Mouse (Mus musculus) hindbrain, embryonic 10.5 days (tissue): ENCODE measurements around the gene Ruvbl2. TPM values are rescaled to one million over a fixed set of nuclear protein-coding genes. Genes with fewer than 3 reads are reported as not detected.

Experiments
- DNase-seq: peaks from one replicate; pipeline ENCODE4 v3.0.0-alpha.2; 2017; ENCODE audit warnings: low spot score
- H3K27ac ChIP-seq: fragments of 300-500 bp; sonication (generic); 2 replicates; pipeline ENCODE4 v1.5.1; 2016; ENCODE audit warnings: mild to moderate bottlenecking, moderate library complexity
- H3K27me3 ChIP-seq: fragments of 300-500 bp; sonication (generic); 2 replicates; pipeline ENCODE4 v1.6.1; 2016; ENCODE audit warnings: mild to moderate bottlenecking; ENCODE audit not compliant: poor library complexity, insufficient read depth, severe bottlenecking
- H3K36me3 ChIP-seq: fragments of 300-500 bp; sonication (generic); 2 replicates; pipeline ENCODE4 v1.6.1; 2016; ENCODE audit warnings: mild to moderate bottlenecking, moderate library complexity
- H3K4me1 ChIP-seq: fragments of 300-500 bp; sonication (generic); replicated peaks from 2 replicates; pipeline ENCODE4 v1.6.1; 2016; ENCODE audit warnings: mild to moderate bottlenecking
- H3K4me3 ChIP-seq: fragments of 300-500 bp; sonication (generic); 2 replicates; pipeline ENCODE4 v1.5.1; 2016; ENCODE audit warnings: mild to moderate bottlenecking, moderate library complexity
- H3K9me3 ChIP-seq: fragments of 300-500 bp; sonication (generic); 2 replicates; pipeline ENCODE4 v1.6.1; 2016; ENCODE audit warnings: mild to moderate bottlenecking, moderate library complexity
- WGBS: fragments of 180-500 bp; shearing (Covaris S2); methylation state at CpG from one replicate; pipeline ENCODE4 v1.1.7; 2016; 5-methylcytosine and 5-hydroxymethylcytosine counted together
- polyA plus RNA-seq: library from polyadenylated mRNA; unstranded; fragments of >200 nt; fragmentation: Nextera tagmentation; extraction: Ambion mirVana; gene quantifications from 2 replicates; pipeline ENCODE4 v1.2.1, GENCODE M21; 2016

Gene Ruvbl2
- polyA plus RNA-seq, 1 experiment from 2014 or later: 192 TPM

DNA sequence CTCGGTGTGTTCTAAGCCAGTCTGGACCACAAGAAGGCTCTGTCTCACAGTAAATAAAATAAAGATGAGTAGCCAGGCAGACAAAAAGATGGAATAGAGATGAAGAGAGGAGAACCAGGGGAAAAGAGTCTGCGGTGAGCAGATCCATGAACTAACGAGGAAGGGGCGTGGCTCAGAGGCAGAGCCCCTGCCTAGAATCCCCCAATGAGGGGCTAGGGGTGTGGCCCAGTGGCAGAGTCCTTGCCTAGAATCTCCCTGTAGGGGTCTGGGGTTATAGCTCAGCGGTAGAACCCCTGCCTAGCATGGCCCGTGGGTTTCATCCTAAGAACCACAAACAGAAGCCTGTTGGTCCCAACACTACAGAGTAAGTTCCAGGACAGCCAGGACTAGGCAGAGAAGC is 850 bp downstream of the Ruvbl2 start:
- no peaks in the 10 kb centered on the region for H3K9me3 ChIP-seq
- no peak for DNase-seq
- peaks cover 37% of the 10 kb centered on the region for H3K36me3 ChIP-seq
- peaks cover 46% of the 10 kb centered on the region for H3K4me1 ChIP-seq
- H3K27me3 ChIP-seq: no peaks in the 10 kb centered on the region
- H3K4me3 ChIP-seq: peak overlapping the region; percentile 32
- 30% methylated on average over 6 of the region's 6 CpGs for WGBS
- H3K27ac ChIP-seq: no peak overlapping the region; the same call in 1 of the 2 replicates

DNA sequence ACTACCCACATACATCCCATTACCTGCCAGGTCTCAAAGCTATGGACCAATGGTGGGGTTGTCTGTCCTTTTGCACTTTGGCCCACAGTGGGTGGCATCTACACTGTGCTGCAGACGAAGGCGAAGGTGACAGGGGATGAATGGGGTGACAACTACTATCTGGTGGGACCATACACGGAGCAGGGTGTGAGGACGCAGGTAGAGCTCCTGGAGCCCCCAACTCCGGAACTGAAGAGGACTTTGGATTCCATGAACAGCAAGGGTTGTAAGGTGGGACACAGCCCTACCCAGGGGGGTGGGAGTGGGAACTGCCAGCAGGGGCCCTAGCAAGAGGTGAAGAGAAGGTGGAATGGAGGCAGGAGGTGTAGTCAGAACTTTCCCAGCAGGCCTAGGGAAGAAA is 1.5 kb downstream of the Ruvbl2 start:
- H3K9me3 ChIP-seq: no peaks in the 10 kb centered on the region
- H3K27me3 ChIP-seq: no peaks in the 10 kb centered on the region
- WGBS: 92% methylated on average over 5 of the region's 5 CpGs
- peaks cover 37% of the 10 kb centered on the region for H3K36me3 ChIP-seq
- H3K4me1 ChIP-seq: peaks cover 46% of the 10 kb centered on the region
- no peak for DNase-seq
- no peak overlapping the region; the same call in 1 of the 2 replicates for H3K27ac ChIP-seq
- H3K4me3 ChIP-seq: peak overlapping the region; percentile 83; the same call in 1 of the 2 replicates

DNA sequence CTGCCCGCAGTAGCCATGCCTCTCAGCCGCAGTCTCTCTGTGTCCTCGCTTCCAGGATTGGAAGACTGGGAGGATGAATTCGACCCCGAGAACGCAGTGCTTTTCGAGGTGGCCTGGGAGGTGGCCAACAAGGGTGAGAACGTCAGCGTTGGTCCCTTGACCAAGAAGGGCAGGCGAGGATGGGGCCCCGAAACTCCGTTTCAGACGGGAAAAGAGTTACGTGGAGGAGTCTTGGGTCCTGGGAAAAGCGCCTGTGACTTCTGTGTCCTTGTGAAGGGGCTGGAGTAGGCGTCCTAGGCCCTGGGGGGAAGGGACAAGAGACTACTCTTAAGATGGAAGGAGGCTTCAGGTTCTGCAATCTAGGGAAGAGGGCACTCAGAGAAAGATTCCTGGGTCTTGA is 2.9 kb downstream of the Ruvbl2 start:
- Histone ChIP-seq H3K4me1 (peaks cover 46% of the 10 kb centered on the region), H3K4me3 (peak overlapping the region; percentile 83), H3K27me3 (no peaks in the 10 kb centered on the region), H3K36me3 (peaks cover 37% of the 10 kb centered on the region), H3K27ac (peak overlapping the region; percentile 94), H3K9me3 (no peaks in the 10 kb centered on the region)
- DNase-seq: no peak
- 4% methylated on average over 16 of the region's 16 CpGs for WGBS

DNA sequence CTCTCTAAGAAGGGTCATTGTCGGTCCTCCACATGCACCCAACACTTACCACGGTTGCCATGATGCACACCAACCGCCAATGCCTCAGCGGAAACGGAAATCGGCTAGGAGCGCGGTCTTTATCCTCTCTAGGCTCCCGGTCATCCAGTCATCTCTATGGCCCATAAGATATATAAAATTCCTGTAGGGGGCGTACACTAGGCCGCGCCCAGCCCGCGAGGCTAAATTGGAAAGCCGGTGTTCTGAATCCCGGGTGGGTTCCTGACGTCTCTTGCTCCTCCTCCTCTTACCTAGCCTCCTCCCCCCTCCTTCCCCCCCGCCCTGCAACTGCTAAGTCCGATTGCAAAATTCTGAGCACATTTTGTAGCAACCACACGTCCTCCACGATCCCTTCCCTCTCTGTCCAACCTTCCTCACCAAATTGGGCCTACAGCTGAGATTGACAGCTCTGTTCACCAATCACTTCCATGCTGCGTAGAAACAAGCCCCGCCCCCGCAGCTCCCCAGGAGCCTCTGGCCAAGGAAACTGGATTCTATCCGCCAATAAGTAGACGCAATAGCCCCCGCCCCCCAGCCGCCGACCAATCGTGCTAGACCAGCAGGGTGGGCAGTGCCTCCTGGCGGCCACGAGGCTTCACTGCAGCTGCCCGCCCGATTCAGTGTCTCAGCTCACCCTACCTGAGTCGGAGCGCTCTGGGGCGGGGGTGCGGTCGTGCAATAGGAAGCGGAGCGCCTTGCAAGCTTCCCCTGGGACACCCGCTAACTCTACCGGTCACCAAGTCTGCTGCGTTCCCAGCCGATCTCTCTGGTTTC is 3.5 kb downstream of the Ruvbl2 start, which contains the start of gene Gys1:
TSS of gene Gys1 (plus strand) at position 642 of the 813 bp plus-strand sequence.
- Histone ChIP-seq H3K27ac (peak within 1 kb of the TSS; percentile 94), H3K27me3 (no peaks in the 10 kb centered on the region), H3K9me3 (no peaks in the 10 kb centered on the region), H3K4me3 (peak within 1 kb of the TSS; percentile 83), H3K36me3 (peaks cover 37% of the 10 kb centered on the region), H3K4me1 (peaks cover 46% of the 10 kb centered on the region)
- under 1% methylated on average over 45 of the region's 45 CpGs for WGBS
- peak; percentile 100 for DNase-seq

DNA sequence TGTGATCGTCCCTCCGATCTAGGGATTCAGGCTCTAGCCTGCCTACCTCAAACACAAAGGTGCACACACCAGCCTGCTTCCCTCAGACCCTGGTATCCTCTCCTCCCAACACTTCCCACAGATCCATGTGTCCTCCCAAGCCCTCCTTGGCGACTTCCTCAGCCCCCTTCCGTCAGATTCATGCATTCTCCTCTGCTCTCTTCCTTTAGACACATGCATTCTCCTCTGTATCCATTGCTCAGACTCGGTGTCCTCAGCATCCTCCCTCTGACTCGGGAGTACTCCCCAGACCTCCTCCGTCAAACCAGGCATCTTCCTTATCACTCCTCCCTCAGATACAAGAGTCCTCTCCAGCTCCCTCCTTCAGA is 4.1 kb downstream of the Ruvbl2 start:
- Histone ChIP-seq H3K27me3 (no peaks in the 10 kb centered on the region), H3K4me3 (peak overlapping the region; percentile 83), H3K4me1 (peaks cover 46% of the 10 kb centered on the region), H3K9me3 (no peaks in the 10 kb centered on the region), H3K36me3 (peaks cover 40% of the 10 kb centered on the region), H3K27ac (peak overlapping the region; percentile 94)
- DNase-seq: no peak
- WGBS: 2% methylated on average over 7 of the region's 7 CpGs

DNA sequence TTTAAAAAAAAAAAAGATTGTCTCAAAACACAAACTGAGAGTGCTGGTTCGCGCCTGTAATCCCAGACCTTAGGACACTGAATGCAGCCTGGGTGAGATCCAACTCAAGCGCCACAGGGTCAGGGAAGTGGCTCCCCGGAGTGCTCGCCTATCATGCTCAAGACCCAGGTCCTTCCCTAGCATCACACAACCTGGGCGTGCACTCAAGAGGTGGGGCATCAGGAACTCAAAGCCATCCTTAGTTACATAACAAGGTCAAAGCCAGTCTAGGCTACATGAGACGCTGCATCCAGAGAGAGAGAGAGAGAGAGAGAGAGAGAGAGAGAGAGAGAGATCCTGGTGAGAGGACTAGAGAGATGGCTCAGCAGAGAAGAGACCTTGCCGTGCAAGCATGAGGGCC is 11.3 kb downstream of the Ruvbl2 start:
- H3K4me1 ChIP-seq: no peaks in the 10 kb centered on the region
- H3K4me3 ChIP-seq: no peak overlapping the region
- H3K36me3 ChIP-seq: peaks cover 100% of the 10 kb centered on the region
- H3K27ac ChIP-seq: no peak overlapping the region
- no peaks in the 10 kb centered on the region for H3K9me3 ChIP-seq
- 94% methylated on average over 8 of the region's 8 CpGs for WGBS
- DNase-seq: no peak
- H3K27me3 ChIP-seq: peaks cover 7% of the 10 kb centered on the region; the same call in 1 of the 2 replicates

DNA sequence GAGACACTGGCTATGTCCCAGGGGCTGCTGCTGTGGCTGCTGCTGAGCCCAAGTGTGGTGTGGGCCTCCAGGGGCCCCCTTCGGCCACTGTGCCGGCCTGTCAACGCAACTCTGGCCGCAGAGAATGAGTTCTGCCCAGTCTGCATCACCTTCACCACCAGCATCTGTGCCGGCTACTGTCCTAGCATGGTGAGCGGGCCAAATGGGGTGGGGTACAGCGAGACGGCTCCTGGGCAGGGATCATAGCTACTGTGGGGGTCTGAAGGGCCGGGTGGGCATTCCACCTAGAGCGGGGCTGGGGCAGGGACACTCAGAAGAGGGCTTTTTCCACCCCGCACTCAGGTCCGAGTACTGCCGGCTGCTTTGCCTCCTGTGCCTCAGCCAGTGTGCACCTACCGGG is 16.7 kb downstream of the Ruvbl2 start:
- DNase-seq: no peak
- peaks cover 58% of the 10 kb centered on the region for H3K36me3 ChIP-seq
- 92% methylated on average over 14 of the region's 14 CpGs for WGBS
- no peak overlapping the region for H3K4me3 ChIP-seq
- H3K9me3 ChIP-seq: no peaks in the 10 kb centered on the region
- H3K27ac ChIP-seq: no peak overlapping the region
- H3K27me3 ChIP-seq: peaks cover 61% of the 10 kb centered on the region
- H3K4me1 ChIP-seq: peaks cover 20% of the 10 kb centered on the region

DNA sequence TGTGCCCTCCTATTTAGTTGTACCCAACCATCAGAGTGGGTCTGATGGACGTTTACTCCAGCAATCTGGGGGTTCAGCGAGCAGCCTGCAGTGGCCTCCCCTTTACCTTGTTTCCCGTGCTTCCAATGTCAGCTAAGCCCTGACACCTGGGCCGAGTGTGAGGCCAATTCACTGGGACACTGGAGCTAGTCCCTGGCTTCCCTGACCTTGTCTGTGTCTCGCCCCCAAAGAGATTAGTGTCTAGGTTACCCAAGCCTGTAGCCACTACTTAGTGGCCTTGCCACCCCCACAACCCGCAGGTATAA is 17.3 kb downstream of the Ruvbl2 start, which contains the start of gene Lhb:
TSS of gene Lhb (plus strand) at position 206 of the 305 bp plus-strand sequence.
- Histone ChIP-seq H3K27ac (no peak within 1 kb of the TSS), H3K4me3 (peak within 1 kb of the TSS; percentile 22; the same call in 1 of the 2 replicates), H3K27me3 (peaks cover 67% of the 10 kb centered on the region), H3K36me3 (peaks cover 52% of the 10 kb centered on the region), H3K4me1 (peaks cover 24% of the 10 kb centered on the region), H3K9me3 (no peaks in the 10 kb centered on the region)
- 59% methylated on average over 6 of the region's 6 CpGs for WGBS
- DNase-seq: no peak

DNA sequence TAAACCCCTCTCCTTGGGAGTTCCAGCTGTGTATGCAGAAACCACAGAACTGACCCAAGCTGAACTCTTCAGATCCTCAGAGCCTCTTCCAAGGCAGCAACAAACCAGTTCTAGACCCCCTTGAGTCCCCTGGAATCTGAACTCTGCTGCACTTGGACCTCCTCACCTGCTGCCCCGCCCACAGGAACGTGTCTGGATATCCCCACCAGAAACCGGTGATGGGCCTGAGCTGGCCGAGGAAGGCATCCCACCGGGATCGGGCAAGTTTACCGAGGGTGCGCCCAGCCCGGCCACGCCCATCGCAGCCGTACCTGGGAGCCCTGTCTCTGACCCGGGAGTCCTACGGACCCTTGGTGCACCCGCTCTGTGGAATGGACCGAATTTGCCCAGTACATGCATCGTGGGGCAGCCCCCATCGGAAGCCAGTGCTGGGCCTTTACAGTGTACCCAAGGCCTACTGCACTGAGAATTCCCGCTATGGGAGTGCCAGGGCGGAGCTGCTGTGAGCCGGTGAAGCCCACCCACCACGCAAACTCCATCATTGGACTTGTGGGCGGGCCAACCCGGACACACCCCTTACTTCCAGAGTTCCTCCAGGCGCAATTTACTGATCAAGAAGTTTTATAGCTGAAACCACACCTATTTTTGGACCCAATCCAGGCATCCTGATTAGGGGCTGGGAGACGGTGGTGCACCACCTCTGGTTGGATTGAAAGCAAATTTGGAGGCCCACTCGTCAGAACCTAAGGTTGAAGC is 17.9 kb downstream of the Ruvbl2 start:
- no peak overlapping the region for H3K27ac ChIP-seq
- peak overlapping the region; percentile 22; the same call in 1 of the 2 replicates for H3K4me3 ChIP-seq
- WGBS: 15% methylated on average over 27 of the region's 27 CpGs
- H3K36me3 ChIP-seq: peaks cover 47% of the 10 kb centered on the region
- DNase-seq: no peak
- H3K9me3 ChIP-seq: no peaks in the 10 kb centered on the region
- peaks cover 73% of the 10 kb centered on the region for H3K27me3 ChIP-seq
- H3K4me1 ChIP-seq: peaks cover 28% of the 10 kb centered on the region

DNA sequence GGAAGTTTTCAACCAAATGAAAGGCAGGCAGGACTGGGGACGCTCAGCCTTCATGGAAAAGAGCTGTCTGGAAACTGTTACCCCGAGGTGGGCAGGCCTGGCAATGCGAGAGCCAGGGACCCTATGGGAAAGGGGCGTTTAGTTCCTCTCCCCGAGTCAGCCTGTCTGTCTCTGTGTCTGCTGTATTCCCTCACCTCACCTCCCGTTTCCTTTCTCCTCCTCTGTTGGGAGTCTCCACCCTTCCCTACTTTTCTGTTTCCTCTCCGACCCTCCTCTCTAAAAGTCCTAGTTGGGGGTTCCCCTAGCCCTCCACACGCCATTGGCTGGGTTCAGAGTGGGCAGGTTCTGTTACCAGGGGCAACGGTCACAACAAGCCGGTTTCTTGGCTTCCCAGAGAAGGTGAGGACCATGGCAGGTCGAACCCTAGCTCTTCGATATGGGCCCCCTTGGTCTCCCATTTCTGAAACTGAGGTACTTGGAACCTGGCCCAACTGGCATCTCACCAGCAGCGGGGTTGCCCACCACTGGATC is 19.9 kb downstream of the Ruvbl2 start:
- whole genome bisulfite sequencing: 8% methylated on average over 13 of the region's 13 CpGs
- DNase-seq: no peak
- Histone ChIP-seq H3K36me3 (peaks cover 26% of the 10 kb centered on the region), H3K9me3 (no peaks in the 10 kb centered on the region), H3K27me3 (peaks cover 93% of the 10 kb centered on the region), H3K4me1 (peaks cover 42% of the 10 kb centered on the region), H3K4me3 (peak overlapping the region; percentile 11; the same call in 1 of the 2 replicates), H3K27ac (no peak overlapping the region)

DNA sequence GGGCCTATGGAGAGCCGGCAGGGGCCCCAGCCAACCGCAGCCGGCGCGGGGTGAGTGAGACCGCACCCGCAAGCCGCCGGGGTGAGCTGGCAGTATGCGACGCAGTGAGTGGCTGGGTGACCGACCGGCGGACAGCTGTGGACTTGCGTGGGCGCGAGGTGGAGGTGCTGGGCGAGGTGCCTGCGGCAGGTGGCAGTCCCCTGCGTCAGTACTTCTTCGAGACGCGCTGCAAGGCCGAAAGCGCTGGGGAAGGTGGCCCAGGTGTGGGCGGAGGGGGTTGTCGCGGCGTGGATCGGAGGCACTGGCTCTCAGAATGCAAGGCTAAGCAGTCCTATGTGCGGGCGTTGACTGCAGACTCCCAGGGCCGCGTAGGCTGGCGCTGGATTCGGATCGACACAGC is 22.3 kb downstream of the Ruvbl2 start:
- H3K9me3 ChIP-seq: no peaks in the 10 kb centered on the region
- no peak overlapping the region for H3K27ac ChIP-seq
- H3K27me3 ChIP-seq: peaks cover 100% of the 10 kb centered on the region
- H3K4me1 ChIP-seq: peaks cover 43% of the 10 kb centered on the region
- H3K36me3 ChIP-seq: peaks cover 3% of the 10 kb centered on the region
- 11% methylated on average over 37 of the region's 37 CpGs for WGBS
- peak overlapping the region; percentile 30 for H3K4me3 ChIP-seq
- DNase-seq: no peak

DNA sequence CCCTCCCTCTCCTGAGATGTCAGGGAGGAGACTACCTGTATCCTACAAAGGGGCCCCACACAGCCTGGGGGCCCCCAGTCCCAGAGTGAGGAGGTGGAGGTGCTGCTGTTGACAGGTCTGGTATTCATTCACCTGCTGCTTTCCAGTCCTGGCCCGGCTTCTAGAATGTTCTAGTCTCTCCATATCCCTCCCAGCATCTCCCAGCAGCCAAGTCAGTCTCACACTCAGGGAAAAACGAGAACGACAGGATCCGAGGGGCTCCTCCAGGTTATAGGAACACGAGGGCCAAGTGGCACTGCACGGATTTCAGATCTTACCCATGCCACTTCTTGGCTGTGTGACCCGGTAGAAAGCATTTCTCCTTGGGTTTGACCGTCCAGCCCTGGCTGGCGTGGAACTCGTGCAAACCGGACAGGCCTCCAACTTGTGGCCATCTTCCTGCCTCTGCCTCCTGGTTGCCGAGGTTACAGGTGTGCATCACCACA is 23.1 kb downstream of the Ruvbl2 start:
- Histone ChIP-seq H3K4me1 (peaks cover 38% of the 10 kb centered on the region), H3K9me3 (no peaks in the 10 kb centered on the region), H3K27ac (no peak overlapping the region), H3K4me3 (no peak overlapping the region), H3K36me3 (no peaks in the 10 kb centered on the region), H3K27me3 (peaks cover 100% of the 10 kb centered on the region)
- WGBS: 45% methylated on average over 12 of the region's 12 CpGs
- no peak for DNase-seq
